Mouse (Mus musculus) hindbrain, embryonic 11.5 days (tissue): Measurements from ENCODE around the gene Rdh1. TPM values are rescaled to one million over a fixed set of nuclear protein-coding genes. Genes with fewer than 3 reads are reported as not detected.

Experiments
- ATAC-seq: fragments of 200-750 bp; cut with Nextera tagmentation; 2 replicates; pipeline ENCODE4 v1.8.0; 2017; ENCODE audit warnings: mild to moderate bottlenecking, moderate TSS enrichment, moderate library complexity; ENCODE audit not compliant: low FRiP score
- DNase-seq: peaks from one replicate; pipeline ENCODE4 v3.0.0-alpha.2; 2015; ENCODE audit warnings: low spot score
- H3K27ac ChIP-seq: fragments of 300-500 bp; sonication (generic); 2 replicates; pipeline ENCODE4 v1.5.1; 2014; ENCODE audit warnings: mild to moderate bottlenecking, low read depth, low read length
- H3K27me3 ChIP-seq: fragments of 300-500 bp; sonication (generic); 2 replicates; pipeline ENCODE4 v1.6.1; 2014; ENCODE audit warnings: mild to moderate bottlenecking, low read length, moderate library complexity, mixed read lengths; ENCODE audit not compliant: control insufficient read depth, insufficient read depth
- H3K36me3 ChIP-seq: fragments of 300-500 bp; sonication (generic); 2 replicates; pipeline ENCODE4 v1.6.1; 2014; ENCODE audit warnings: mild to moderate bottlenecking, low read length, moderate library complexity, mixed read lengths; ENCODE audit not compliant: control insufficient read depth, insufficient read depth
- H3K4me1 ChIP-seq: fragments of 300-500 bp; sonication (generic); replicated peaks from 2 replicates; pipeline ENCODE4 v1.6.1; 2014; ENCODE audit warnings: low read length, mixed read lengths; ENCODE audit not compliant: control insufficient read depth, insufficient read depth
- H3K4me2 ChIP-seq: fragments of 300-500 bp; sonication (generic); replicated peaks from 2 replicates; pipeline ENCODE4 v1.6.1; 2014; ENCODE audit warnings: mild to moderate bottlenecking, low read depth, low read length
- H3K4me3 ChIP-seq: fragments of 300-500 bp; sonication (generic); 2 replicates; pipeline ENCODE4 v1.5.1; 2014; ENCODE audit warnings: low read depth, low read length
- H3K9ac ChIP-seq: fragments of 300-500 bp; sonication (generic); 2 replicates; pipeline ENCODE4 v1.6.1; 2014; ENCODE audit warnings: low read depth, low read length
- H3K9me3 ChIP-seq: fragments of 300-500 bp; sonication (generic); 2 replicates; pipeline ENCODE4 v1.6.1; 2016; ENCODE audit warnings: low read length; ENCODE audit not compliant: control insufficient read depth
- WGBS: fragments of 180-500 bp; shearing (Covaris S2); extraction: QIAGEN DNeasy Blood & Tissue Kit; methylation state at CpG from one replicate; pipeline ENCODE4 v1.1.7; 2014; 5-methylcytosine and 5-hydroxymethylcytosine counted together
- polyA plus RNA-seq: library from polyadenylated mRNA; unstranded; fragments of >200 nt; fragmentation: Nextera tagmentation; extraction: Ambion mirVana; gene quantifications from 2 replicates; pipeline ENCODE4 v1.2.1, GENCODE M21; 2014

Gene Rdh1
- polyA plus RNA-seq, 1 experiment from 2014 or later = 0.05 TPM

DNA sequence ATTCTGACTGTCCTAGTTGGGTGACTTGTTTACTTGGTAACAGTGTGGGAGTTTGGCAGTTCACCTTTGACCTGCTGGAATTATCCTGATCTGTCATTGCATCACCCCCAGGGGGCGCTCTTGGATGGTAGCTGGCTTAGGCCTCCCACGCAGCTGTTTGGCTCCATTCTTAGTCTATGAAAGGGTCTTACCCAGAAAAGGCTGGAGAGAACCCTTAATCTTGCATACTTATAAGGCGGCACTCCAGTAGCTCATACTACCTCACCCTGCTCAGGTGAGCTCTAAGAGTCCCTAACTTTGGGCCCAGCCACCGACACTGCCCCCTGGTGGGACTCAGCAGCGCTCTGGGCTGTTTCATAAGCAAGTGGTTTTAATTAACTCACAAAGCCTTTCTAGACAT, 14.9 kb upstream of the Rdh1 start:
- ATAC-seq = peak; percentile 28; the same call in 1 of the 2 replicates

GRCm38 (mm10) chr10:127745886-127746285, 13.6 kb upstream of the Rdh1 start:
- no peaks in the 10 kb centered on the region for H3K9me3 ChIP-seq
- ATAC-seq (no peak), DNase-seq (no peak)
- H3K27ac ChIP-seq = no peak overlapping the region
- H3K4me1 ChIP-seq = peaks cover 6% of the 10 kb centered on the region; the same call in 1 of the 2 replicates
- no peaks in the 10 kb centered on the region for H3K27me3 ChIP-seq
- H3K9ac ChIP-seq = no peak overlapping the region
- H3K36me3 ChIP-seq = peaks cover 36% of the 10 kb centered on the region
- 90% methylated on average over 5 of the region's 5 CpGs for WGBS
- H3K4me3 ChIP-seq = no peak overlapping the region
- no peak overlapping the region for H3K4me2 ChIP-seq

More for the DNA sequence above, 14.9 kb upstream of the Rdh1 start:
- peak; percentile 65 for DNase-seq
- Histone ChIP-seq H3K4me2 (no peak overlapping the region), H3K36me3 (peaks cover 36% of the 10 kb centered on the region), H3K4me3 (no peak overlapping the region), H3K9me3 (no peaks in the 10 kb centered on the region), H3K4me1 (peaks cover 6% of the 10 kb centered on the region; the same call in 1 of the 2 replicates), H3K9ac (no peak overlapping the region), H3K27ac (no peak overlapping the region), H3K27me3 (no peaks in the 10 kb centered on the region)
- WGBS = 74% methylated on average over 5 of the region's 5 CpGs

- Histone ChIP-seq H3K36me3 (peaks cover 26% of the 10 kb centered on the region), H3K4me2 (no peak overlapping the region), H3K9me3 (no peaks in the 10 kb centered on the region), H3K27me3 (no peaks in the 10 kb centered on the region), H3K4me1 (peaks cover 6% of the 10 kb centered on the region; the same call in 1 of the 2 replicates), H3K9ac (no peak overlapping the region), H3K27ac (no peak overlapping the region), H3K4me3 (no peak overlapping the region)
- DNase-seq (no peak), ATAC-seq (no peak)
- WGBS = 91% methylated on average over 8 of the region's 8 CpGs
Measured at GRCm38 (mm10) chr10:127747254-127747653, 12.3 kb upstream of the Rdh1 start.

GRCm38 (mm10) chr10:127748847-127749612, 10.5 kb upstream of the Rdh1 start:
- Histone ChIP-seq H3K4me2 (no peak overlapping the region), H3K36me3 (peaks cover 9% of the 10 kb centered on the region), H3K4me3 (no peak overlapping the region), H3K9ac (no peak overlapping the region), H3K27ac (no peak overlapping the region), H3K9me3 (no peaks in the 10 kb centered on the region), H3K4me1 (peaks cover 6% of the 10 kb centered on the region; the same call in 1 of the 2 replicates), H3K27me3 (no peaks in the 10 kb centered on the region)
- ATAC-seq = no peak
- no peak for DNase-seq
- WGBS = 5% methylated on average over 7 of the region's 8 CpGs

DNA sequence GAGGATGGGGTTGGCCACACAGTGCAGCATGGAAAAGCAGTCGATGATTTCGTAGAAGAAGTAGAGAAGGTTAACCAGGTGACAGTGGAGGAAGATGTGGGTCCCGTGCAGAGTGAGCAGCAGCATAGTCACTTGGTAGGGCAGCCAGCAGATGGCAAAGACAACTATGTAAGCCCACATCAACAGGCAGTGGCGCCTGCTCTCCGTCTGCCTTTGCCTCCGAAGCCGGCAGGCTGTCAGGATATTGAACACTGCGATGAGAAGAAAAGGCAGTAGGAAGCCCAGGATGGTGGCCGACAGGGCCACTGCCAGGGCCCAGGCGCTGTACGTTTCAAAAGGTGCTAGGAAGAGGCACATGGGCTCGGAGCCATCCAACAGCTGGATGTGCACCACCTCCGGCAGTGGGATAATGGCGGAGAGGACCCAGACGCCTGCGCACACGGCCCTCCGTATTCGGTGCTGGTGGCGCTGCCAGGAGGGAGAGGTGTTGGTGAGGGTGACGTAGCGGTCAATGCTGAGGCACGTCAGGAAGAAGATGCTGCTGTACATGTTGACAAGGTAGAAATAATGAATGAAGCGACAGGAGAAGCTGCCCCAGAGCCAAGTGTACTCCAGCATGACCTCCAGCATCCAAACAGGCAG, 9.3 kb upstream of the Rdh1 start:
- H3K27ac ChIP-seq = no peak overlapping the region
- DNase-seq (no peak), ATAC-seq (no peak)
- H3K9me3 ChIP-seq = no peaks in the 10 kb centered on the region
- H3K4me2 ChIP-seq = peak overlapping the region; percentile 29
- 0 out of 2 replicates have a peak overlapping the region, but pooled peaks have one; percentile 10 for H3K4me3 ChIP-seq
- H3K27me3 ChIP-seq = no peaks in the 10 kb centered on the region
- H3K9ac ChIP-seq = no peak overlapping the region
- H3K36me3 ChIP-seq = peaks cover 4% of the 10 kb centered on the region; the same call in 1 of the 2 replicates
- peaks cover 6% of the 10 kb centered on the region; the same call in 1 of the 2 replicates for H3K4me1 ChIP-seq
- WGBS = 44% methylated on average over 24 of the region's 24 CpGs

DNA sequence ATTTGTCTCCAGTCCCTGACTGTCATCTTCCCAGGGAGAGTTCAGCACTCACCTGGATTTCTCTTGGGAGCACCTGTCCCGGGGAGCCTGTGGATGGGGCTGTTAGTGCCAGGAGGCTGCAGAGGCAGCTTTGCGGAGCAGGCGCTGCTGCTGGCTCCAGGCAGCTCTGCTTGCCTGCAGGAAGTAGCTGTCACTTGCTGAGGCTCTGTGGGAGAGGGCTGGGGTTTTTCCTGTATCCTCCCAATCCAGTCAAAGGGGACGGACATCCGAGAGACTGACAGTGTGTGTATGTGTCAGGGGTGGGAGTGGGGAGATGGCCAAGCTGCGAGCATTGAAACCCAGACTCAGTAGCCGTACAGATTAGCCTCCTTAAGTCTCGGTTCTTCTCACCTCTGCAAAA, 8.0 kb upstream of the Rdh1 start, which contains the start of gene Gpr182:
Gpr182 (minus strand) TSS at position 185 of the 400 bp plus-strand sequence.
- Histone ChIP-seq H3K36me3 (no peaks in the 10 kb centered on the region), H3K4me1 (peaks cover 6% of the 10 kb centered on the region; the same call in 1 of the 2 replicates), H3K27me3 (no peaks in the 10 kb centered on the region), H3K9me3 (no peaks in the 10 kb centered on the region), H3K9ac (no peak within 1 kb of the TSS), H3K4me2 (no peak within 1 kb of the TSS; the same call in 1 of the 2 replicates), H3K4me3 (no peak within 1 kb of the TSS), H3K27ac (no peak within 1 kb of the TSS)
- ATAC-seq (no peak), DNase-seq (no peak)
- WGBS = 60% methylated on average over 8 of the region's 8 CpGs

DNA sequence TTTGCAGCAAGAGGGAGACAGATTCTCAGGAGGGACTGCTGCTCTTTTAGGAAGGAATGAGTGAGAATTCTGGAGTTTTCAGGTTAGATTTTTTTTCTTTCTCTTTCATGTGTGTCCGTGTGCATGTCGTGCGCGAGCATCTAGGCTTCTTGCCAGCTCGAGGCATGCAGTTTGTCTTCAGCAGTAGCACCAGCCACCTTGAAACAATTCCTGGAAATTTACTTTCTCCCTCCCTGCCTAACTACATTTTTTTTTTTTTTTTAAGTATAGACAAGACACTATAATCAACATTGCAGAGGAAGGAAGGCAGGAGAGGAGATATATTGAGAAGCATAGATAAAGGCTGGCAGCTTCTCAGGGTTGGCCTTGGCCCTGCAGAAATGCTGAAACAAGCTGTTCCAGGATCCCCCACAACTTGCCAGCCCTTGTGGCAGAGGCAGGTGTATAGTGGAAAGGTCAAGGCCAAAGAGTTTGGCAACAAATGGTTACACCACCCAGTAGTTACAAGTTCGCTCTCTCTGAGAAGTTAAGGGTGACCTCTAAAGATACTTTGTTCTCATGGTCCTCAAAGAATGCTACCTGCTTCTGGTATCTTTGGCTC, 4.9 kb upstream of the Rdh1 start:
- WGBS = 86% methylated on average over 6 of the region's 6 CpGs

GRCm38 (mm10) chr10:127755246-127755645, 4.3 kb upstream of the Rdh1 start:
- DNase-seq = no peak
- H3K9ac ChIP-seq = no peak overlapping the region
- H3K27ac ChIP-seq = no peak overlapping the region
- H3K4me3 ChIP-seq = no peak overlapping the region
- H3K9me3 ChIP-seq = no peaks in the 10 kb centered on the region
- no peak for ATAC-seq
- no peak overlapping the region for H3K4me2 ChIP-seq
- no peaks in the 10 kb centered on the region for H3K36me3 ChIP-seq
- no peaks in the 10 kb centered on the region for H3K4me1 ChIP-seq
- WGBS = 79% methylated on average over 3 of the region's 3 CpGs
- H3K27me3 ChIP-seq = no peaks in the 10 kb centered on the region

More for the DNA sequence above, 4.9 kb upstream of the Rdh1 start:
- ATAC-seq (no peak), DNase-seq (no peak)
- H3K4me1 ChIP-seq = no peaks in the 10 kb centered on the region
- H3K4me3 ChIP-seq = no peak overlapping the region
- no peaks in the 10 kb centered on the region for H3K36me3 ChIP-seq
- H3K4me2 ChIP-seq = no peak overlapping the region
- no peak overlapping the region for H3K27ac ChIP-seq
- H3K9me3 ChIP-seq = no peaks in the 10 kb centered on the region
- no peak overlapping the region for H3K9ac ChIP-seq
- H3K27me3 ChIP-seq = no peaks in the 10 kb centered on the region
